Mouse (Mus musculus): ENCODE data around the gene Cenps.
"Not testable (repeated sequence)": the region's sequence is repeated elsewhere in the genome, so short reads cannot be mapped to it uniquely, and the experiment has no call there.

The Cenps gene

GRCm38 (mm10) chr4:149125341-149126114 lies 11.9 kb downstream of the Cenps start:
- Histone ChIP-seq H3K4me1 (replicated peaks; ENCODE audit: low read depth, low read length) (peaks cover 79% of the 10 kb centered on the region), H3K9me3 (ENCODE audit: low read length) (no peaks in the 10 kb centered on the region), H3K27me3 (ENCODE audit: insufficient read depth, low read length) (no peaks in the 10 kb centered on the region), H3K36me3 (ENCODE audit: insufficient read depth, low read length) (peaks cover 43% of the 10 kb centered on the region), H3K4me3 (replicated peaks; ENCODE audit: low read length) (no peak overlapping the region; the same call in 1 of the 2 replicates)
- TF ChIP-seq CTCF (conservative IDR thresholded peaks at IDR 0.05; ENCODE audit: low read length): no peak
- peak; percentile 34; the same call in 1 of the 2 replicates for TF ChIP-seq NANOG (IDR thresholded peaks at IDR 0.05; ENCODE audit: borderline replicate concordance, low read length)
- TF ChIP-seq POU5F1 (IDR thresholded peaks at IDR 0.05; ENCODE audit: borderline replicate concordance, low read length): no peak

- Histone ChIP-seq H3K27me3 (ENCODE audit: insufficient read depth, low read length) (no peaks in the 10 kb centered on the region), H3K9me3 (ENCODE audit: low read length) (no peaks in the 10 kb centered on the region), H3K4me3 (replicated peaks; ENCODE audit: low read length) (peak overlapping the region; percentile 30), H3K36me3 (ENCODE audit: insufficient read depth, low read length) (peaks cover 23% of the 10 kb centered on the region), H3K4me1 (replicated peaks; ENCODE audit: low read depth, low read length) (peaks cover 88% of the 10 kb centered on the region)
- no peak for TF ChIP-seq CTCF (conservative IDR thresholded peaks at IDR 0.05; ENCODE audit: low read length)
- TF ChIP-seq NANOG (IDR thresholded peaks at IDR 0.05; ENCODE audit: borderline replicate concordance, low read length): no peak
- TF ChIP-seq POU5F1 (IDR thresholded peaks at IDR 0.05; ENCODE audit: borderline replicate concordance, low read length): no peak
These were observed 14.0 kb downstream of the Cenps start for GRCm38 (mm10) chr4:149123432-149123831.

DNA sequence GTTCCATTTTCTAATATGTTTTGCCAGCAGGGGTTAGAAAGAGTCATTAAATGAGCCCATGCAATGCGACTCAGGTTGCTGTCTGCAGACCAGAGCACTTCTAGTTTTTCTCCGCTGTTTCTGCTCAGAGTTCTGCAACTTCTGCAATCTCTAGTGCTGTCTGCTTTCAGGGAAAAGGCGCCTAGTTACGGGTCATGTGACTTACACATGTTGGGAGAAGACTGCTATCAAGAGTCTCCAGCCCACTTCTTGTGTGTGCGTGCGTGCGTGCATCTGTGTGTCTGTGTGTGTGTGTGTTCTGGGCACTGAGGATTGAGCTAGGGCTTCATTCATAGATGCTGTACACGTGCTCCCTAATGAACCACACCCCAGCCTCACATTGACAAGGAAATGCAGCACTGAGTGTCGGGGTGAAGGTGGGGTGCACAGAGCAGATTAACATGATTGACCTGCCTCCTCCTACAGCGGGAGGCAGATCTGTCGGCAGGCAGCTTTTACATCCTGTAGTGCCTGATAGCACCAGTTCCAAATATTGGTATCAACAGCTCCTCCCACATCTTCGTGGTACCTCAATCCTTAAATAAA lies 17.4 kb downstream of the Cenps start:
- peaks cover 12% of the 10 kb centered on the region for H3K36me3 ChIP-seq (ENCODE audit: insufficient read depth, low read length)
- H3K4me3 ChIP-seq (replicated peaks; ENCODE audit: low read length); H3K27me3 ChIP-seq (ENCODE audit: insufficient read depth, low read length); H3K9me3 ChIP-seq (ENCODE audit: low read length): not testable (repeated sequence)
- peaks cover 85% of the 10 kb centered on the region for H3K4me1 ChIP-seq (replicated peaks; ENCODE audit: low read depth, low read length)

DNA sequence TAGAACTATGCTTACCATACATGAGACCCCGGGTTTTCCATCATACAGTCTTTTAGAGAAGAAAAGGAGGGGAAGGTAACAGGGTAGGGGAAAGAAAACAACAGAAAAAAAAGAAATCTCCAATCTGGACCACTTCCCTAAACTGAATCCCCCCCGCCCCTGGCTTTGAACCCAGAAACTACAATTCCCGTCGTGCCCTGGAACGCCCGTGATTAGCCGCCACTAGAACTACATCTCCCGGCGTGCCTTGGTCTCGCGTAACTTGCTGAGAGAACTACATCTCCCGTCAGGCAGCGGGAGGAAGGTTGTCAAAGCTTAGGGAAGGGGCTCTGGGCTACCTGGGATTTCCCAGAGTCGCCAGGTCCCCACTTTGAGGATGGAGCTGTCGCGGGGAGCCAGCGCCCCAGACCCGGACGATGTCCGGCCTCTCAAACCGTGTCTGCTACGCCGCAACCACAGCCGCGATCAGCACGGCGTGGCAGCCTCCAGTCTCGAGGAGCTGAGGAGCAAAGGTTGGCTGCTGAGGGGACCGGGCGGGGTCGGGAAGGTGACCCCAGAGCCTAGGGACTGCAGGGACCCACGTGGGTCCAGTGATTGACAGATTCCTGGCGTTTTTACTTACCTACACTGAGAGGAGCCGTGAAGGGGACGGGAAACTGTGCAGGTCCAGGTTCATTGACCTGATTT lies 33.4 kb downstream of the Cenps start, which contains the start of gene Dffa:
TSS of gene Dffa (plus strand) at position 272 of the 687 bp plus-strand sequence.
- no peaks in the 10 kb centered on the region for H3K27me3 ChIP-seq (ENCODE audit: insufficient read depth, low read length)
- peak within 1 kb of the TSS; percentile 96 for H3K4me3 ChIP-seq (replicated peaks; ENCODE audit: low read length)
- H3K36me3 ChIP-seq (ENCODE audit: insufficient read depth, low read length): peaks cover 12% of the 10 kb centered on the region
- H3K9me3 ChIP-seq (ENCODE audit: low read length): no peaks in the 10 kb centered on the region
- TF ChIP-seq CTCF (conservative IDR thresholded peaks at IDR 0.05; ENCODE audit: low read length) (no peak), NANOG (IDR thresholded peaks at IDR 0.05; ENCODE audit: borderline replicate concordance, low read length) (no peak), POU5F1 (IDR thresholded peaks at IDR 0.05; ENCODE audit: borderline replicate concordance, low read length) (no peak)
- peaks cover 26% of the 10 kb centered on the region for H3K4me1 ChIP-seq (replicated peaks; ENCODE audit: low read depth, low read length)

DNA sequence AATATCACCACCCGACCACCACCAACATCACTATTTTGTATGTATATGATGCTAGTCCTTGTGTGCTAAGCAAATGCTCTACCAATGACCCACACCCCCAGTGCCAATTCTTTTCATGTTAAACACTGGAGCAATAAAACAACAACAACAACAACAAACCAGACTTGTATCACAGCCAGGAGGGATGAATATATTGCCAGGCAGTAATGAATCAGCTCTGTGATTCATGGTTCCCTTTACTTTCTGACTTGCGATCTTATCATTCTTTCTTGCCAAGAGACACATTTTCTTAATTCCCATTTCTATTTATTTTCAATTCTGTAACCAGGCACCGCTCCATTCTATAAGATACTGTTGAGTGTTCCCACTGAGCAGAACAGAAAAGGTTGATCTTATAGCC lies 36.0 kb downstream of the Cenps start:
- TF ChIP-seq CTCF (conservative IDR thresholded peaks at IDR 0.05; ENCODE audit: low read length) (no peak), POU5F1 (IDR thresholded peaks at IDR 0.05; ENCODE audit: borderline replicate concordance, low read length) (no peak), NANOG (IDR thresholded peaks at IDR 0.05; ENCODE audit: borderline replicate concordance, low read length) (no peak)
- Histone ChIP-seq H3K9me3 (ENCODE audit: low read length) (no peaks in the 10 kb centered on the region), H3K4me3 (replicated peaks; ENCODE audit: low read length) (no peak overlapping the region), H3K27me3 (ENCODE audit: insufficient read depth, low read length) (no peaks in the 10 kb centered on the region), H3K4me1 (replicated peaks; ENCODE audit: low read depth, low read length) (peaks cover 33% of the 10 kb centered on the region), H3K36me3 (ENCODE audit: insufficient read depth, low read length) (peaks cover 5% of the 10 kb centered on the region)

GRCm38 (mm10) chr4:149100449-149100848 lies 37.0 kb downstream of the Cenps start:
- not testable (repeated sequence) for H3K9me3 ChIP-seq (ENCODE audit: low read length); H3K36me3 ChIP-seq (ENCODE audit: insufficient read depth, low read length); H3K27me3 ChIP-seq (ENCODE audit: insufficient read depth, low read length)
- peaks cover 36% of the 10 kb centered on the region for H3K4me1 ChIP-seq (replicated peaks; ENCODE audit: low read depth, low read length)
- peak overlapping the region; percentile 100; the same call in 1 of the 2 replicates for H3K4me3 ChIP-seq (replicated peaks; ENCODE audit: low read length)

- Histone ChIP-seq H3K27me3 (ENCODE audit: insufficient read depth, low read length) (no peaks in the 10 kb centered on the region), H3K36me3 (ENCODE audit: insufficient read depth, low read length) (no peaks in the 10 kb centered on the region), H3K9me3 (ENCODE audit: low read length) (no peaks in the 10 kb centered on the region), H3K4me3 (replicated peaks; ENCODE audit: low read length) (peak within 1 kb of the TSS; percentile 100), H3K4me1 (replicated peaks; ENCODE audit: low read depth, low read length) (peaks cover 30% of the 10 kb centered on the region)
- TF ChIP-seq CTCF (conservative IDR thresholded peaks at IDR 0.05; ENCODE audit: low read length): no peak
- no peak for TF ChIP-seq POU5F1 (IDR thresholded peaks at IDR 0.05; ENCODE audit: borderline replicate concordance, low read length)
- no peak for TF ChIP-seq NANOG (IDR thresholded peaks at IDR 0.05; ENCODE audit: borderline replicate concordance, low read length)
These were observed 37.9 kb downstream of the Cenps start, which contains the start of gene Pex14 for GRCm38 (mm10) chr4:149099369-149100017. TSS of gene Pex14 (minus strand) at chr4:149099876.

- Histone ChIP-seq H3K4me3 (replicated peaks; ENCODE audit: low read length) (peak overlapping the region; percentile 100), H3K9me3 (ENCODE audit: low read length) (no peaks in the 10 kb centered on the region), H3K36me3 (ENCODE audit: insufficient read depth, low read length) (peaks cover 8% of the 10 kb centered on the region), H3K27me3 (ENCODE audit: insufficient read depth, low read length) (no peaks in the 10 kb centered on the region), H3K4me1 (replicated peaks; ENCODE audit: low read depth, low read length) (peaks cover 33% of the 10 kb centered on the region)
- TF ChIP-seq CTCF (conservative IDR thresholded peaks at IDR 0.05; ENCODE audit: low read length) (no peak), NANOG (IDR thresholded peaks at IDR 0.05; ENCODE audit: borderline replicate concordance, low read length) (no peak), POU5F1 (IDR thresholded peaks at IDR 0.05; ENCODE audit: borderline replicate concordance, low read length) (no peak)
These were observed 38.9 kb downstream of the Cenps start for GRCm38 (mm10) chr4:149098571-149098970.

Data from E14TG2a.4 (cell line).